Mouse (Mus musculus): ENCODE measurements around the gene Tbc1d4.

The Tbc1d4 gene

DNA sequence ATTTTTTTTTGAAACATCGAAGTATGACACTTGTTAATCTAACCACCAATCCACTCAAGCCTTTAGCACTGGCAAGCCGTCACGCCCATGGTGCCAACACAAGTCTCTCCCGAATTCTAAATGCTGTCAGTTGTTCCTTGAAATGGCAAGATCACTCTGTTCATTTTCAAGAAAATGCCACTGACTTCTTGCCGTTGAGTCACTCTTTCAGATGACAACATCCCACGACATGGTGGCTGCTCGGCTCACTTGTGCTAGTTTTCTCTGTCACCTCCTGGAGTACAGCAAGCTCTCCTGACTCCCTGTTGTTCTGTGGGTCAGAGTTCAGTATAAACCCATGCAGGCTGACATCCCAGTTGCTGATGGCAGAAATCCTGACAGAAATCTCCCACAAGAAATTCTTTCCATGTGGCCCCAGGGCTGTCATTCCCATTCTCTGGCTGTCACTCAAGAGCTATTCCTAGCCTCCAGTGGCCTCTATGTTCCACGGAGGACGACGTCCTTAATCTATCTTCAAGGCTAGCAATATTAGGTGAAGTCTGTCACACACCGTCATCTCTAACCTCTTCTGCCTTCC is 81.5 kb downstream of the Tbc1d4 start:
- DNase-seq: no peak

DNA sequence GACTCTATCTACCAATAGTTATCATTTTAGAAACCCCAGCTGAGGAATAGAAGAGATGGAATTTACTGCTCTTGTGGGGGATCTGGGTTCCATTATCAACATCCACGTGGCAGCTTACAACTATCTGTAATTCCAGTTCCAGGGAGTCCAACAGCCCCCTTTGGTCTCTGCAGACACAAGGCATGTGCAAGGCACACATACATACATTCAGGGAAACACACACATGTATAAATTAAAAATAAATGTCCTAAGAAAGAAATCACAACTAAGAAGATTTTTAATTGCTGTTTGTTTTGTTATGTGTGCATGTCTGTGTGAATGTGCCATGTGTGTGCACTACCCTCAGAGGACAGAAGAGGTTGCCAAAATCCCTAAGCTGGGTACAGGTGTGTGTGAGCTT is 82.5 kb downstream of the Tbc1d4 start:
- DNase-seq: no peak

DNA sequence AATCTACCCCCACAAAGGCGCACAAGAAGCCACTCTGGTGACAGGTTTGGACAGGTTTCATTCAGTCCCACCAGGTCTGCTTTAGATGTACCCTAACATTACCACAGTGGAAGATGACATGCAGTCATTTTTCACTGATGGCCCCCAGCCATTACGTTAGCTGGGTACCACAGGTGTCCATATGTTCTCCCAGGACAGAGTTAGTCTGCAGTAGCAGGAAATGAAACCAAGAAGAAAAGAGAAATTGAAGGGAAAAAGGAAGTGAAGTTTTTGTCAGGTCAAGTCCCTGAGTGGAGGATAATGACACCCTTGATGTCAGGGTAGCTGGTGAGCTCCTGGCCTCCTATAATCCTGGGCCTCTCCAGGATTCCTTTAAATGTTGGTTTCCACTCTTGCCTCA is 89.0 kb downstream of the Tbc1d4 start:
- no peak for DNase-seq

DNA sequence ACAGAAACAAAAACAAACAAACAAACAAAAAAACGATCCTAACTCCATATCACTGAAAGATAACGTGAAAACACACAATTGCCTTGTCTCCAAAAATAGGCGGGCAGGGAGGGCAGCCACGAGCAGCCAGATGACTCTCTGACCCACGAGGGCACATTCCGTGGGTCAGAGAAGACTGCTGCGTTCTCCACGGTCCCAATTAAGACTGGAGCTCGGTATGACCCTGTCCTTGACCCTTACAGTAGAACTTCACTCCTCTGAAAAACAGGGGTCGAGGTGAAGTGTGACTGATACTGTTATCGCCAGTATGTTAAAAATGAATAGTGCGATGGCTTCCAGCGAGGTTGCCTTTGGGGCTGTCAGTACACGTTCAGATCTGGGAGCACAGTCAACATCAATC is 90.7 kb downstream of the Tbc1d4 start:
- no peak for DNase-seq

DNA sequence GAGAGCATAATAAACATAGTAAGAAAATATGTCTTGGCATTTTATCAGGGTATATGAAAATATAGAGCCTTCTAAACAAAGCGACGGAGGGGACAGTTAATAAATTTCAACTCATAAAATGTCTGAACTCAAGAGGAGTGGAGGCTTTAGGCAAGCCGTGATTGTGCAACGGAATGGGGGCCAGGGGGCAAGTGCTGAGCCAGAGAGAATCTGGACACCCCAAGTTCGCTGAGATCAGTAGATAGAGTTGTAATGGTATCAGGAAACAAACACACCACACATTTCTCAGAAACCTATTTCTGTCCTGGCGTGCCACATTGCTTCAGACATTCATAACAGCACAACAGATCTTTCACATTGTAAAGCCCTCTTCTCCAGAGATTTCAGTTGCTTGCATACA is 91.2 kb downstream of the Tbc1d4 start:
- DNase-seq: no peak

DNA sequence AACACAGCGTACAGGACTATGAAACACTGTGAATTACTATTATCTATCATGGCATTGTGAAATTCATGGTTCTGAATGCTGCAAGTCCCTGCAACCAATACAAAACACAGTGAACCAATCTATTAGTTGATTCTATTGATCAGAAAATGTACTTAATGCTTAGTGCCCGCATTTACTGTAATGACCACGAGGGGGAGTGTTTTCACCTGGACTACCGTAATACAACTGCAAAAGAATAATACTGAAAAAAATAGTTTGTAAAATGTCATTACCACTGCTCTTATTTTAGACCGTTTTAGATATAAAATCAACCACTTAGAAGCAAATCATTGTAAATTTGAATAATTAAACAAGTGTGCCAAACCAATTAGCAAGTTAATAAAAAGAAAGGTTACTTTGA is 91.7 kb downstream of the Tbc1d4 start:
- peak; percentile 45 to 52 for DNase-seq

DNA sequence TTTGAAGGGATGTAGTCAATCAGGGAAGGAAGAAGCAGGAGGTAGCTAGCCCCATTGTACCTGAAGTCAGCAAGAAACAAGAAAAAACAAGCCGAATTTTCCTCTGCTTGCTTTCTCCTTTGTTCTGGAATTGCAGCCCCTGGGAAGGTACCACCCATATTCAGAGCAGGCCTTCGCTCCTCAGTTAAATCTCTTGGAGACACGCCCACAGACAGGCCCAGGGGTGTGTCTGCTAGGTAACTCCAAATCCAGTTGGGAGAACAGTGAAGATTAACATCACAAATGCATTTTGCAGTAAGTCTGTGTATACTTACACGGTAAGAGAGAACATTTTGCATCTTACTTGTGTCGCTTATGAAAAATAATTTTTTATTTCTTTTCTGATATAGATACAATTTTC is 92.1 kb downstream of the Tbc1d4 start:
- no peak for DNase-seq

DNA sequence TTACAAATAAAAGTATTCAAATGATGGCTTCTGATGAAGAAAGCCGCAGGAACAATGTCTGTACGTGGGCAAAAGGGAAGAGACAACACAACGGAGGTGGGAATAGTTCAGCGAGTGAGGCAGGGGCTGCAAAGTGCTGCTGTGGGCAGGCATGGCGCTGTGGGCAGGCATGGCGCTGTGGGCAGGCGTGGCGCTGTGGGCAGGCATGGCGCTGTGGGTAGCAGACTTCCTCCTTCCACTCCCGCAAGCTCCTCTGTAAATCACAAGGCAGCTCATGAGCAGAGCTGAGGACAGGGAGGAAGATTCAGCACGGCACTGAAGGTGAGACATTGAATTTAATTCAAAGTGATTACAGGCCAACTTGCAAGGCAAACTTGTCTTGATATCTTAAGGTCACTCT is 93.0 kb downstream of the Tbc1d4 start:
- DNase-seq: no peak

DNA sequence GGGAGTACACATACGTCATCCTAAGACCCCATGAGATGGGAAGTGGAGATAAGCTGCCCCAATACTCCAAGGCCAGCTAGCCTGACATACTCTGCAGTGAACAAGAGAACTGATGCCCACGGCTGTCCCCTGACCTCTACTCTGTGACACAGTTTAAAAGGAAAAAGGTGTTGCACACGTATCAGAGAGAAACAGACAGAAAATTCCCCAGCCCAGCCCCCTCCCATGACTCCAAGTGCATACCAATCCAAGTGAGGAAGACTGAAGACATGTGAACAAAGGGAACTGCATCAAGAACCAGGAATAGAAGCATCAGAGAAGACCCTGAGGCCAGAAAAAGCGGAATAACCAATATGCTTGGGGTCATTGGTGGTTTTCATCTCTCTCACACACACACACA is 93.7 kb downstream of the Tbc1d4 start:
- no peak for DNase-seq

DNA sequence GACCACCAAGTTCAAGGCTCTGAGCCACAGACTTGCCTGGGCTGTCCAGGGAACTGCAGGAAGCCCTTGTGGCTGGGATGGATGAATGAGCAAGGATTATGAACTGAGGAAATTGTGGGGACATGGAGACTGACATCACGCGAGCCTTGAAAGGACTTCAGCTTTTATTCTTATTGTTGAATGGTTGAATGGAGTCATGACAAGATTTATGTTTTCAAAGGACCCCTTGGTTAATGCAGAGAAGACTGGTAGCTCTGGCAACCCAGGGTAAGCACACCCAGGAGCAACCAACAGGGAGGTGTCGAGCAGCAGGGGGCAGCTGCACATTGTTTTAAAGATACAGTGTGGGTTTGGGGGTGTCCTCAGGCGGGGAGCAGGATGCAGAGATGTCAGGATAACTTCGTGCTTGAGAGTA is 94.4 kb downstream of the Tbc1d4 start:
- no peak for DNase-seq

DNA sequence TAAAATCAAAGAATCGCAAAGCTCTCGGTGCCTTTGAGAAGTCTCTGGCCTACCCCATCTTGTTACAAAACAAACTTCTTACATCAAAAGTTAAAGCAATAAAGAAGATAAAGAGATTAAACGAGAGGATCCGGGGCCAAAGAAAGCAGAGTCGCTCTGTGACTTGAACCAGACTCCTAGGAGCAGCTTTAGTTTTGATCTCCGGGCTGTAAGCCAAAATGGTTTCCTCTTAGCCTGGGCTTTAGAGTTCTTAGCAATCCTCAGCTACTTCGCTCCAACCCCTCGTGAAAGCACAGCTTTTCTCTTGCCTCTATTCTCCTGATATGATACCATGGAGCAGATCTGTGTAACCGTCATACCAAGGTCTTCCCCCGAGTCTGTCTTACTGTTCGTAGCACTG is 95.8 kb downstream of the Tbc1d4 start:
- DNase-seq: no peak

DNA sequence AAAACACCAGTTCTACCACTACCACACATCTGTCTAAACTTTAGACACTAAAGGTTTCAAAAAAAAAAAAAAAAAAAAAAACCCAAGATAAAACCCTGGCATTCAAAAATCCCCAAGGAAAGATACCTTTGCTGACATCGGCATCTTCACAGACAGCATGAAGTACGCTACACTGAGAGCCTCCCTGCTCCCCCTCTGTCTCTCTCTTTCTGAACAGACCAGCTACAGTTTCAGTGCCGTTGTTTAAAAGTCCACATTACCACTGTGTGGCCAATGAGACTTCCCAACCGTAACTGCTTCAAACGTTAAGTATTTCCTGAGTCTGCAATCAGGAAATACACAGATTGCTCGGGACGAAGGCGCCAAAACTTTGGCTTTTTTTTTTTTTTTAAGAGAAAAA is 97.6 kb downstream of the Tbc1d4 start:
- no peak for DNase-seq

DNA sequence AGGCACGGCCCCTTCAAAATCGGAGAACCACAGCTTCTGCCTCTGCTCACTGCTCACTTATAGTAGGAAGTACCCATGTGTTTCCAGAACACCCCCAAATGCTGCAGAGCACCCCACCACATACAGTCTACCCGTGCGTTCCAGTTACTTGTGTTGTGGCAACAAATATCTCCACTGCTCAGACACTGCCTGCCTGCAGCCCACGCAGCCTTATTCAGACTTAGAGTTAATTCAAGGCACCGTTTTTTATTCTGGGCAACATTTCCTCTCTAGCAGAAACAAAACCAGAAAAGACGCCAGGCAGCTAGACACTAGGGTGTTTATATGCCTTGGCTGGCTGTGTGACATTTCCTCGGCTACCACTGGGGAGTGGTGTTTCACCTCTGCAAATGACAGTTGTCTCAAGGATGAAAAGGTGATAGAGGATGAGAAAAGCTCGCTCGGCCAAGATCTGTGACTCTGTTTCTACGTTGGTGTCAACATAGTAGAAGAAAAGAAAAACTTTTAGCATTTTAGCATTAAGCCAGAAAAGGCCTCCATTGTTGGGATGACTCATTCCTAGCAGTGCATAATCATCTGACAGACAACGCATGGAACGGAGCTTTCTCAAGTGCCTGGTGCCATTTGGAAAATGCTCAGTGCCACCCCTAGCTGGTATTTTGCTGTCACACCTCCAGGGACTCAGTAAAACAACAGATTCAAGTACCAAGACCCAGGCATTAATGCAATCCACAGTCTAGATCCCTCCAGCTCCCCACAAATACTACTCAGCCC is 98.3 kb downstream of the Tbc1d4 start:
- DNase-seq: no peak

DNA sequence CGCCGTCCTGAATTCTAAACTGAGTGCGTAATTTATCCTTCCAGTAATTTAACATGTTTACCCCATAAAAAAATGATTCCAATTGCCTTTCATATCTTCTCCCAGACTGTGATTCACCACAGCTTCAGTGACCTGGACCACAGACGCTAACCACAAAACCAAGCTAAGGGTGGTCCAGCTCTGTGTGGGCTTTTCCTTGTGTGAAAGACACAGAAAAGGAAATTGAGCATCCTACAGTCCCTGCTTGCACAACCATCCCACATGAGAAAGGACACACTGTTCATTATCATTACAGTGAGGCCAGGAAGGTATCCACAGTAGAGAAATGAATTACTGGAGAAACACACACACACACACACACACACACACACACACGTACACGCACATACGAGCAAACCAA is 99.2 kb downstream of the Tbc1d4 start:
- DNase-seq: no peak

DNA sequence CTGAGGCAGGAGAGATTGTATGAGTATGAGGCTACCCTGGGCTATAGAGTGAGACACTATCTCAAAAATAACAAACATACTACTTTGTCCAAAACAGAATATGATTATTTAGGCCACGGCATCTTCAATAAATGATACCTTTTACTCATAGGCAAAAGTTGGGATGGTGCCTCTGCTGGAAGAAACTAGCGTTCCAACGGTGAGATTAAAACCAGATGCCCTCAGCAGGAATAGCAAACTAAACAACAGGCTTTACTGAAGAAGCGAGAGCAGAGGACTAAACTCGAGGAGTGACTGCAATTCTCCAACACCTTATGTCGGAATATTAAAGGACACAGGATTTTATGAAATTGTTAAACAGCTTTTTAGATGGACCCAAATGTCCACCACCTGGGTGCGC is 101.0 kb downstream of the Tbc1d4 start:
- no peak for DNase-seq

DNA sequence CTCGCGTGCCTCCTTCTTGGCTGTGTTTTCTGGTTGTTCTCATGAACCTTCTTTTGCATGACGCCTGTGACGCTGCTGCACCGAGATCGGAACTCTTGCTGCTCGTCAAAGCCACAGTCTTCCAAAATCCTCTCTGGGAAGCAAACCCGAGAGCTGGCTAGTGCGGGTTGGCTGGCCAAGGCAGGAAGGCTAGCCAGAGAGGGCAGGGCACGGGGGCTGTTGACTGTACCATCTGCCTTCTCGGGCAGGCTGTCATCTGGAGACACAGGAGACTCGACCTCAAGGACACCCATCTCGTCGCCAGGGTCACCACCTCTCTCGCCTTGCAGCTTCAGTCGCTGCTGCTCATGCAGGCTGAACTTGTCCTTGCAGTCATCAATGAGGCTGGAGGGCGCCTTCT is 101.8 kb downstream of the Tbc1d4 start:
- no peak for DNase-seq

DNA sequence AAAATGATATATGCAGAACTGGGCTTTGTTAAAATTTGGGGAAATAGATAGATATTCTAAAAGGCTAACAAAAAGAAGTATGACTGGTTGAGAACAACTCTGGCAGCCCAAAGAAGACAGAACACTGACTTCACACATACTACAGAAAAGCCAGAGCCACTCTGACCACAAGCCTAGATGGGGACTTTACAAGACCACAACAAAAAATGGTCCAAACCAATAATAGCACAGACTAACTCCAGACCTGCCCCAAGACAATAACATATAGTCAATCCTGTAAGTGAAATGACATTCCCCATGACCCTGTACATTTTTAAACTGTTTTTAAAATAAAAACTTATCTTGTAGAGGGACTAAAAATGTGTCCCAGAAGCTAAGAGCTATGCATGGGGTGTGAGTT is 103.2 kb downstream of the Tbc1d4 start:
- no peak for DNase-seq

DNA sequence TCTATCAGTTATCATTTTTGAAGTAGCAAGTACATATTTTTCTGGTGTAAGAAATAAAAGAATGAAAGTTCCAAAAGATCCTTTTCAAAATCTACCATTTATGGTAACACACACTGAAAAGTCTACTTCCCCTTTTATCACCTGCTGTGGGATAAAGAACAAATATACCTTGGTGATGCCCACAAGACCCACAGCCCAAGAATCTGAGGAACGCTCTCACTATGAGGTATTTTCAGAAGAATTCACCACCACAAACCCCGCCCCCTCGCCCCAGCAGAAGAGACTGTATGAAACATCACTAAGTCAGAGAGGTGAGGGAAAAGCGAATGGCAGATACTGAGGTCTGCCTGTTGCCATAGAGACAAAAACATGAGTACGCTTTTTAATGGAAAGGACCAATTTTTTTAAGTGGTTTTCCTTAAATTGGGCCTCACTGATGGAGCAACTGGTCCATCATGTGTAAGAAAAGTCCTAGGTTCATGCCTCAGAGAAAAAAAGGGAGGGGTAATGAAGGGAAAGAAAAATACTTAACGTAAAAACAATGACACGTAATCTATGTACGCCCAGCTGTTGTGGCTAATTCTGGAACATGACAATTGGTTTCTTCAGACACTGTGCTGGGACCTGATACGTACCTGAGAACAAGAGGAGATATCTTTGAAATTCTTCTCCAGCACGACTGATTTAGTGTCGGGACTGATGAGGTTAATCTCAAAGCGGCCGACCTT is 104.4 kb downstream of the Tbc1d4 start:
- DNase-seq: peak in 1 of 2 experiments; percentile 5

DNA sequence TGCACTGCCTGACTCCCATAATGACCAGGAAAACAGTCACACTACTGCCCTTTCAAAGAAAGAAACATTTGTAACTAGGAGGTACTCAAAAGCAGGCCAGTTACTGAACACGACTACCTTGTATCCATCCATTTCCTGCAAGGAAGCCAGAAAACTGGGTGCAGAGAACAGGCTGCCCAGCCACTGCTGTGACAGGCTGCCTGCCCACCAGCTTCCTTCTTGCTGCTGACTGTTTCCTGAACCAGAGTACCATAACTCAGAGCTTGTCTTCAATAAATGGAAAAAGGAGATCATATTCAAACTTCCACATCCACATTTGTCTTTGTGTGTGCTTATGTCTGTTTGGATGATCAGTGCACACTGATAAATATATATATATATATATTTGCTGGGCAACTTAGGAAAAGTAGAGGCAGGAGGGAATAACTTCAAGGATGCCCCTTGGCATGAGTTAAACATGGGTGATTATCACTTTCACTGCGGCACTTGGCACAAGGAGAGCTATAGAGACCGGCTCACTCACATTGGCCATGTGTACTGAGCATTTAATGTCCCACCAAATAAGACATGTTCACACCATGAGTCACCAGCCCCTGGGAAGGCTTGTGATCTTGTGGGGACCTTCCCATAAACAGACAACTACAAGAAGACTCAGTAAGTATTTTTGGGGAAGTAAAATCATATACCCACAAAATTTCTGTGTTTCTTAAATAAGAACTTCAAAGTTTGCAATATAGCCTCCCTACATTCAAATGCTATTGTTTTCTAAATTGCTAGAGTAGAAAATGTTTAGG is 105.6 kb downstream of the Tbc1d4 start:
- DNase-seq: no peak

DNA sequence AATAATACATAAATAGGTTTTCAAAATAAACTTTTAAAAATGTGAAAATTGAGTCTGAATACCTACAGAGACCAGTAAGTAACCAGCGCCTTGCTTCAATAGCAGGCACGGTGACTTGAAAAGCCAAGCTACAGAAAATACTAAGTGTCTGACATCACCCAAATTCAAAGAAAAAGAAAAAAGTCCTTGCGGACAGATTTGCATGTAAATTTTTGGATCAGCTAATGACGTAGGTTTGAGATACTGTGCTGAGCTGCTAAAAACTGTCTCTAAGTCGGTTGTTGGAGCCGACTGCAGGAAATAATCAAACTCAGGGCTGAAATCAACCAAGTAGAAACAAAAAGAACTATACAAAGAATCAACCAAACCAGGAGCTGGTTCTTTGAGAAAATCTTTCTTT is 107.1 kb downstream of the Tbc1d4 start:
- no peak for DNase-seq

DNA sequence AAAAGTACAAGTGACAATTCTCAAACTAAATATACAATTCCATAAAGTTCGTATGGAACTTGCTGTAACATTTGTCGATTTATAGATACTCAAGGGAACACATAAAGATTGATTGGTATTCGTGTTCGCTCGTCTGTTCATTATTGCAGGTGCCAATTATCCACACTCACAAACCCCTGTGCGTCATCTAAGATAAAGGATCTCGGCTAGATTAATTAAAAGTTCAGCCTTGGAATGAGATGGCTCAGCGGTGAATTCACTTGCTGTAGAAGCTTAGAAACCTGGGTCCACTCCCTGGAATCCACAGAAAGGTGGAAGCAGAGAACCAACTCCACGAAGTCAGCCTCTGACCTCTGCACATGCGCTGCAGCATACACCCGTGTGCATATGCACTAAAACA is 107.5 kb downstream of the Tbc1d4 start:
- DNase-seq: no peak

DNA sequence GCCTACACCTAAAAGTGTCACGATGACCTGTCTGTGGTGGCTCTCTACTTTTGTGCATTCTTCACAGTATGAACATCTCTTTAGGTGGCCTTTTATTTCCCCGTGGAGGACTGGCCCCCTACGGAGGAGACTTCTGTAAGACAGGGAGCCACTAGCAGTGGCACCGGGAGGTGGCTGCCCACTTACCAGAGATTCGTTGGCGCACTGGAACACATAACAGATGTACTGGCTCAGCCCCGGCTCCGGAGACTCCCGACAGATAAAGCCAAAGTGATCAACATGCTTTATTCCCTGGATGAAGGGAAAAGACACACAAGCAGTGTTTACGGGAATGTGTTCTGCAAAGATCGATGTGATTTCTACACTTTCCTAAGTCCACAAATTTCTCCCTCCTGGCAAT is 108.2 kb downstream of the Tbc1d4 start:
- no peak for DNase-seq

DNA sequence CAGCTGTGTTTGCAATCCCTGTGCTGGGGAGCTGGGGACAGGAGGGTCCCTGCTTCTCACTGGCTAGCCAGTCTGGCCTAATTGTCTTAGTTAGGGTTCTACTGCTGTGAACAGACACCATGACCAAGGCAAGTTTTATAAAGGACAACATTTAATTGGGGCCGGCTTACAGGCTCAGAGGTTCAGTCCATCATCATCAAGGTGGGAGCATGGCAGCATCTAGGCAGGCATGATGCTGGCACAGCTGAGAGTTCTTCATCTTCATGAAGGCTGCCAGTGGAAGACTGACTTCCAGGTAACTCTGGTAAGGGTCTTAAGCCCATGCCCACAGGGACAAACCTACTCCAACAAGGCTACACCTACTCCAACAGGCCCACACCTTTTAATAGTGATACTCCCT is 109.2 kb downstream of the Tbc1d4 start:
- DNase-seq: no peak

Data from B cell, adult 2 months (primary cell).